Mouse (Mus musculus) heart, postnatal 0 days (tissue): ENCODE measurements around the gene Cant1. TPM values are rescaled to one million over a fixed set of nuclear protein-coding genes. Genes with fewer than 3 reads are reported as not detected.

Experiments
- ATAC-seq: fragments of 200-750 bp; cut with Nextera tagmentation; 2 replicates; pipeline ENCODE4 v1.8.0; 2017; ENCODE audit warnings: low read depth, moderate number of reproducible peaks, moderate library complexity; ENCODE audit not compliant: insufficient read depth
- DNase-seq: peaks from one replicate; pipeline ENCODE4 v3.0.0-alpha.2; 2016; ENCODE audit warnings: low spot score
- H3K27ac ChIP-seq: fragments of 300-500 bp; sonication (generic); 2 replicates; pipeline ENCODE4 v1.5.1; 2014; ENCODE audit warnings: low read depth, mild to moderate bottlenecking
- H3K27me3 ChIP-seq: fragments of 300-500 bp; sonication (generic); 2 replicates; pipeline ENCODE4 v1.6.1; 2014; ENCODE audit warnings: low read length, mixed read lengths; ENCODE audit not compliant: control insufficient read depth, insufficient read depth
- H3K36me3 ChIP-seq: fragments of 300-500 bp; sonication (generic); replicated peaks from 2 replicates; pipeline ENCODE4 v1.6.1; 2014; ENCODE audit warnings: low read length, mixed read lengths; ENCODE audit not compliant: control insufficient read depth, insufficient read depth
- H3K4me1 ChIP-seq: fragments of 300-500 bp; sonication (generic); 2 replicates; pipeline ENCODE4 v1.6.1; 2014; ENCODE audit warnings: antibody characterized with exemption; ENCODE audit not compliant: control insufficient read depth, insufficient read depth
- H3K4me2 ChIP-seq: fragments of 300-500 bp; sonication (generic); 2 replicates; pipeline ENCODE4 v1.6.1; 2014; ENCODE audit warnings: low read depth, mild to moderate bottlenecking, low read length, moderate library complexity
- H3K4me3 ChIP-seq: fragments of 300-500 bp; sonication (generic); 2 replicates; pipeline ENCODE4 v1.5.1; 2014; ENCODE audit warnings: low read depth, low read length
- H3K9ac ChIP-seq: fragments of 300-500 bp; sonication (generic); replicated peaks from 2 replicates; pipeline ENCODE4 v1.6.1; 2014; ENCODE audit warnings: low read depth, low read length, mixed read lengths
- H3K9me3 ChIP-seq: fragments of 300-500 bp; sonication (generic); replicated peaks from 2 replicates; pipeline ENCODE4 v1.6.1; 2016; ENCODE audit warnings: low read length; ENCODE audit not compliant: control insufficient read depth
- CTCF ChIP-seq: IDR thresholded peaks from 2 replicates; pipeline ENCODE4 v1.5.1; 2016; ENCODE audit warnings: antibody characterized with exemption, control low read depth, low read depth
- EP300 ChIP-seq: IDR thresholded peaks from 2 replicates; pipeline ENCODE4 v1.6.1; 2016; ENCODE audit warnings: antibody characterized with exemption, low read depth
- WGBS: fragments of 180-500 bp; shearing (Covaris S2); extraction: QIAGEN DNeasy Blood & Tissue Kit; methylation state at CpG from one replicate; pipeline ENCODE4 v1.1.7; 2014; 5-methylcytosine and 5-hydroxymethylcytosine counted together
- polyA plus RNA-seq: library from polyadenylated mRNA; unstranded; fragments of >200 nt; fragmentation: Nextera tagmentation; extraction: Ambion mirVana; gene quantifications from 2 replicates; pipeline ENCODE4 v1.2.1, GENCODE M21; 2015
- total RNA-seq: library from RNA; depleted of rRNA; stranded (reverse); fragments of >200 nt; gene quantifications from 2 replicates; pipeline ENCODE4 v1.2.3, GENCODE M21; 2014; ENCODE audit warnings: low replicate concordance

Gene Cant1
- total and polyA plus RNA-seq, 2 experiments from 2014 or later: 10.4 to 35.5 TPM

DNA sequence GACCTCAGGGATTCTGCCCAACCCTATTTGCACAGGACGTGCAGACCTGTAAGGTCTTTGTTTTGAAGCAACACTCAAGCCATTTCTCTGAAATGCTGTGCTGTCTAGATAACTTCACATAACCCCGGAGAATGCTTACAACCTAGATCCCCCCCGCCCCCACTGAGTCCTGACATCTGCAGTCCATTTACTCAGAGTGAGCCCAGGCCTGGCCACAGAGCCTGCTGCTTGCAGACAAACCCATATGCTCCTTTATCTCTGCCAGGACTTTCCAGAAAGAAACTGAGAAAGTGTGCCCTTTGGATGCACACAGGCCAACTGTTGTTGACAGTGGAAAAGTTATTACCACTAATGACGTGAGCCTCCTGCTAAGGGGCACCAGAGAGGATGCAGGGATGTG, 28.5 kb upstream of the Cant1 start:
- 57% methylated on average over 4 of the region's 4 CpGs for WGBS
- H3K9me3 ChIP-seq: no peaks in the 10 kb centered on the region
- H3K27ac ChIP-seq: no peak overlapping the region
- H3K9ac ChIP-seq: no peak overlapping the region
- 0 out of 2 replicates have a peak, but pooled peaks cover 6% of the 10 kb centered on the region for H3K36me3 ChIP-seq
- ATAC-seq (no peak), DNase-seq (no peak)
- H3K27me3 ChIP-seq: no peaks in the 10 kb centered on the region; the same call in 1 of the 2 replicates
- no peak overlapping the region for H3K4me2 ChIP-seq
- no peak overlapping the region for H3K4me3 ChIP-seq
- no peaks in the 10 kb centered on the region for H3K4me1 ChIP-seq
- TF ChIP-seq EP300 (no peak), CTCF (no peak)

DNA sequence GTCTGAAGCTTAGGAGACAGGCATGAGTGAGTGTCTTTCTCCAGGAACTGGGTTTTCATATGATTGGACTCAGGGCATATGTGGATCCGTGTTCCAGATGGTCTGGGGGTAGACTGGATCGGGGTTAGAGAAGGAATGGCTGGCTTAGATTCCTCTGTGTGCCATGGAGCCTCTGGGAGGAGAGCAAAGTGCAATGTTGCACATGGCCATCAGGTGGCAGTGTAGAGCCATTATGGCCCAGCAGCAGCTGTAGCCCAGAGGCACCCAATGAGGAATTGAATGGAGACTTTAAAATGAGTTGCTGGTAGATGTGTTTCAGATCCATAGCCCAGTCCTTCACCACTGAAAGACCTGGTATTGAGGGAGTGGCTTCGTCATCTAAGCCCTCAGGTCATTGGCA, 27.0 kb upstream of the Cant1 start:
- Histone ChIP-seq H3K36me3 (0 out of 2 replicates have a peak, but pooled peaks cover 6% of the 10 kb centered on the region), H3K4me3 (no peak overlapping the region), H3K27ac (no peak overlapping the region), H3K27me3 (no peaks in the 10 kb centered on the region; the same call in 1 of the 2 replicates), H3K9ac (no peak overlapping the region), H3K4me2 (no peak overlapping the region), H3K9me3 (no peaks in the 10 kb centered on the region), H3K4me1 (no peaks in the 10 kb centered on the region; the same call in 1 of the 2 replicates)
- WGBS: 11% methylated on average over 3 of the region's 3 CpGs
- DNase-seq (peak; percentile 68), ATAC-seq (peak; percentile 64; the same call in 1 of the 2 replicates)
- TF ChIP-seq EP300 (no peak), CTCF (peak; percentile 98)

DNA sequence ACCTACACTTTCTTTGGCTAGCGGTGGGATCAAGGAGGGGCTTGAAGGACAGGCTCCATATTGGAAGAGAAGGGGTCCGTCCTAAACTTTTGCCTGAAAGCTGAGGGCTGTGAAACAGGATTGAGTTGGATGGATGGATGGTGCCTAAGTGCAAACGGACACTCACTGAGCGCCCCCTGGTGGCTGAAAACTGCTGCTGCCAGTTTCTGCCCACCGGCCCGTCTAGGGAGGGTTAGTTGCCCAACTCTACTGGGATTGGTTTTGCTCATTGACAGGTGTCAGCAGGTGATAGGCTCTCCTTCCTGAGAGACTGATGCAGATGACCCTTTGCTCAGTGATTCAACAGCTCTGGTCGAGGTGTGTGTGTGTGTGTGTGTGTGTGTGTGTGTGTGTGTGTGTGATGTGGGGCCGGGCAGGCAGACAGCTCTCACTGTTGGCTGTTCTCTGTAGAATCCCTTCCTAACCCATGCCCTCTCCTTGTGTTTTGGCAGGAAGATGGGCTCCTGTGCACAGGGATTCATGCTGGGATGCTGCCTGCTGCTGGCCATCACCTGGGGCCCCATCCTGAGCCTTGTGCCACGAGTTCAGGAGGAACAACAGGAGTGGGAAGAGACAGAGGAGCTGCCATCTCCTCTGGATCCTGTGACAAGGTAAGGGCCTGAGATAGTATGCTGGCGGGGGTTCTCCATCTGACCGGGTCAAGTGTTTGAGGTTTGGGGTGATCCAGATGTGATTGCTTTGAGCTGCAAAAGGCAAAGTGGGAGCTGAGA, 24.5 kb upstream of the Cant1 start:
- 30% methylated on average over 11 of the region's 11 CpGs for WGBS
- no peak overlapping the region for H3K9ac ChIP-seq
- H3K4me3 ChIP-seq: no peak overlapping the region
- peak; percentile 66; the same call in 1 of the 2 replicates for ATAC-seq
- H3K4me1 ChIP-seq: peaks cover 7% of the 10 kb centered on the region; the same call in 1 of the 2 replicates
- H3K27me3 ChIP-seq: no peaks in the 10 kb centered on the region; the same call in 1 of the 2 replicates
- H3K36me3 ChIP-seq: 0 out of 2 replicates have a peak, but pooled peaks cover 5% of the 10 kb centered on the region
- no peak overlapping the region for H3K4me2 ChIP-seq
- H3K9me3 ChIP-seq: no peaks in the 10 kb centered on the region
- H3K27ac ChIP-seq: no peak overlapping the region
- TF ChIP-seq CTCF (peak; percentile 87), EP300 (no peak)
- DNase-seq: peak; percentile 74

DNA sequence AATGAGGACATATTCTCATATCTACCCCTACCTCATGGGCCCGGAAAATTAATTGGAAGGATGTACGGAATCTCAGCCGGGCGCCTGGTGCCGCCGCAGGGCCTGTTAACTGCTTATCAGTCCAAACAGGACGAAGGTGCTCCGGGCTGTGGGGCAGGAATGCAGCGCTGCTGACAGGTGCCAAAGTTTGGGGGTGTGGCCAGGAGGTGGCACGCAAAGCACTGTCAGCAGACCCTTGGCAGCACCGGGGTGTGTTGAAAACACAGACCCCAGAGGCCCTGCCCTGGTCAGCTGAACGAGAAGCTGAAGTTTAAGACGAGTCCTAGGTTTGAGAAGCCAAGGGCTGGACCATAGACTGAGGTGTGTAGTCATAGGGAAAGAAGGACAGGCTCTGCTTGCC, 23.8 kb upstream of the Cant1 start:
- H3K36me3 ChIP-seq: no peaks in the 10 kb centered on the region
- no peak overlapping the region for H3K4me2 ChIP-seq
- DNase-seq (no peak), ATAC-seq (no peak)
- H3K9ac ChIP-seq: no peak overlapping the region
- H3K9me3 ChIP-seq: no peaks in the 10 kb centered on the region
- 27% methylated on average over 13 of the region's 13 CpGs for WGBS
- TF ChIP-seq CTCF (no peak), EP300 (no peak)
- H3K27me3 ChIP-seq: no peaks in the 10 kb centered on the region; the same call in 1 of the 2 replicates
- no peak overlapping the region for H3K27ac ChIP-seq
- peaks cover 7% of the 10 kb centered on the region; the same call in 1 of the 2 replicates for H3K4me1 ChIP-seq
- H3K4me3 ChIP-seq: no peak overlapping the region

DNA sequence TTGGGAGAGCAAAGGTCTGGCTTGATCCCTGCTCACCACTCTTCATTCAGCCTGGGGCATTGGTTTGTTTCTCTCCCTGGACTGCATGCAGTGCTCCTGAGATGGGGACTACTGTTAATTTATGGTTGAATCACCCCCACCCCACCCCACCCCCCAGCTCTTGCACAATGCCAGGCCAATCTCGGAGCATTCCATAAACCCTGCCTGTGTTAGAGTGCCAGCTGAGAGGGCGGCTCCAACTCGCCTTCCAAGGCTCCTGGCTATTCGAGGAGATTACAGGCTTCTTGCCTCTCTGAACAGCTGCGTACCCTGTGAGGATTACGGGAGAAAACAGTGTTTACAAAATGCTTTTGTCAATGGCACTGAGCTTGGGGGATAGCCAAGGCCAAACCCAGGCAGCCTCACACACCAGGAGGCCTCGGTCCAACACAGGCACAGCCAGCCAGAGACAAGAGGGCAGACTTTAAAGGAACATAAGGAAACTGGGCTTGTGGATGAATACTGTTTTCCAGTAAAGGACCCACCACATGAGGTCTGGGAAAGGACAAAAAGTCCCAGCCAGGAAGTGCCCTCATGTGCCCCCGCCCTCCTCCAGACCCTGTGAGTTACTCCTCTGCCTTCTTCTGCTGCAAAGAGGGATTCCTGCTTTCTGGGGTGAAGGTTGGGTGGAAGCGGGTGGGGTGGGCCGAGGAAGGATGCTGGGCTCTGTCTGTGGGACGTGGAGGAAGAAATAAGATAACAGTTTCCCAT, 20.0 kb upstream of the Cant1 start:
- Histone ChIP-seq H3K36me3 (no peaks in the 10 kb centered on the region), H3K9me3 (no peaks in the 10 kb centered on the region), H3K4me3 (no peak overlapping the region), H3K4me1 (peaks cover 14% of the 10 kb centered on the region; the same call in 1 of the 2 replicates), H3K27me3 (no peaks in the 10 kb centered on the region; the same call in 1 of the 2 replicates), H3K4me2 (no peak overlapping the region), H3K27ac (peak overlapping the region; percentile 82), H3K9ac (no peak overlapping the region)
- ATAC-seq (peak; percentile 47), DNase-seq (no peak)
- WGBS: 35% methylated on average over 11 of the region's 11 CpGs
- TF ChIP-seq EP300 (peak; percentile 59; the same call in 1 of the 2 replicates), CTCF (no peak)
